Mouse (Mus musculus) forebrain, postnatal 0 days (tissue): ENCODE measurements at regions not wholly inside any gene's neighbourhood (a gene's known extent, or its start where the extent isn't known, plus 50 kb on each side); places are given as distances from the start of the nearest gene placed in this dataset.

Source experiments
- ATAC-seq: fragments of 200-750 bp; cut with Nextera tagmentation; 2 replicates; pipeline ENCODE4 v1.8.0; 2017; ENCODE audit warnings: mild to moderate bottlenecking, moderate library complexity
- DNase-seq: peaks from one replicate; pipeline ENCODE4 v3.0.0-alpha.2; 2015
- H3K27ac ChIP-seq: fragments of 300-500 bp; sonication (generic); 2 replicates; pipeline ENCODE4 v1.5.1; 2014; ENCODE audit warnings: low read depth, mild to moderate bottlenecking, antibody characterized with exemption, low read length, moderate library complexity, mixed read lengths
- H3K27me3 ChIP-seq: fragments of 300-500 bp; sonication (generic); 2 replicates; pipeline ENCODE4 v1.6.1; 2014; ENCODE audit warnings: mild to moderate bottlenecking, low read length, mixed read lengths; ENCODE audit not compliant: insufficient read depth
- H3K36me3 ChIP-seq: fragments of 300-500 bp; sonication (generic); 2 replicates; pipeline ENCODE4 v1.6.1; 2014; ENCODE audit warnings: mild to moderate bottlenecking, moderate library complexity; ENCODE audit not compliant: insufficient read depth
- H3K4me1 ChIP-seq: fragments of 300-500 bp; sonication (generic); 2 replicates; pipeline ENCODE4 v1.6.1; 2014; ENCODE audit warnings: antibody characterized with exemption; ENCODE audit not compliant: insufficient read depth
- H3K4me2 ChIP-seq: fragments of 300-500 bp; sonication (generic); 2 replicates; pipeline ENCODE4 v1.6.1; 2014; ENCODE audit warnings: low read depth, mild to moderate bottlenecking, moderate library complexity
- H3K4me3 ChIP-seq: fragments of 300-500 bp; sonication (generic); 2 replicates; pipeline ENCODE4 v1.5.1; 2014; ENCODE audit warnings: low read depth, low read length, mixed read lengths
- H3K9ac ChIP-seq: fragments of 300-500 bp; sonication (generic); 2 replicates; pipeline ENCODE4 v1.6.1; 2014; ENCODE audit warnings: mild to moderate bottlenecking
- H3K9me3 ChIP-seq: fragments of 300-500 bp; sonication (generic); 2 replicates; pipeline ENCODE4 v1.6.1; 2016; ENCODE audit warnings: low read length
- CTCF ChIP-seq: sonication (generic); IDR thresholded peaks from 2 replicates; pipeline ENCODE4 v1.5.1; 2016; ENCODE audit warnings: antibody characterized with exemption, control low read depth, low read depth
- WGBS: fragments of 180-500 bp; shearing (Covaris S2); extraction: QIAGEN DNeasy Blood & Tissue Kit; methylation state at CpG from one replicate; pipeline ENCODE4 v1.1.7; 2014; 5-methylcytosine and 5-hydroxymethylcytosine counted together

DNA sequence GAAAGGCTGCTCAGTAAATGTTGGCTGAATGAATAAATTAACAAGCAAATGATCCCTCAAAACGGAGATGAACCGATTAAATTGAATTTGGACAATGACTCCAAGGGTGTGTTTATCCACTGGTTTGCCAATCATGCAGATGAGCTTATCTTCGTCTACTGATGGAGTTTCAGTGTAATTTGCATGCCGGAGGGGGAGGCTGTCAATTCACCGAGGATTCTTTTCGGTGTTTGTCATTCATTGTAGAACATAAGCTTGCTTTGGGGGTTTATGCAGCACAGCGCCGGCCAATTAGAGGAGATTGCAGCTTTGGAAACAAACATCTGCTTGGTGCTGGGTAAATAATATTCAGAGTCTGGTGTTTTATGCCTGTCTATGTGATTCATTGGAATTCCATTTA lies 132.7 kb downstream of the Otoa start:
- H3K36me3 ChIP-seq, result no peaks in the 10 kb centered on the region
- DNase-seq (peak; percentile 49), ATAC-seq (peak; percentile 68; the same call in 1 of the 2 replicates)
- 19% methylated on average over 8 of the region's 8 CpGs for WGBS
- H3K4me2 ChIP-seq, result 0 out of 2 replicates have a peak overlapping the region, but pooled peaks have one; percentile 2
- TF ChIP-seq CTCF, result no peak
- H3K9me3 ChIP-seq, result no peaks in the 10 kb centered on the region
- H3K27me3 ChIP-seq, result no peaks in the 10 kb centered on the region
- H3K4me3 ChIP-seq, result no peak overlapping the region
- peaks cover 13% of the 10 kb centered on the region for H3K4me1 ChIP-seq
- H3K9ac ChIP-seq, result peak overlapping the region; percentile 18; the same call in 1 of the 2 replicates
- H3K27ac ChIP-seq, result no peak overlapping the region

DNA sequence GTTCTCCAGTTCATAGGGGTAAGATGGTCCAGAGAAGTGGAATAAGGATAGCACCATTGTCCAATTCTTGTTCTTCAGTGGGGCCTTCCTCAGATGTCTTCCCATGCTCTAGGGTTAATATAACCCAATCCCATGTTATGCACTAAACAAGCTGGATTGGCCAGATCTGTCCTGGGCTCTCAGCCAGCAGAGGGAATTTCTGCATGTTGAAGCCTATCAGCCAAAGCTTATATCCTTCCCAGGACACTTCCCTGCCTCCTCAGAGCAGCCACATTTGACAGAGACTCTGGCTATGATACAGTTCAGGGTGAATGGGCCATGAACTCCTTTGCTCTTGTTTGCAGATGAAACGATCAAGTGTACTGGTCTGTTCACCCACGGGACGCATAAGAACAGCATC lies 133.6 kb downstream of the Otoa start:
- no peak overlapping the region for H3K4me3 ChIP-seq
- H3K9me3 ChIP-seq, result no peaks in the 10 kb centered on the region
- H3K27ac ChIP-seq, result peak overlapping the region; percentile 21; the same call in 1 of the 2 replicates
- H3K27me3 ChIP-seq, result no peaks in the 10 kb centered on the region
- DNase-seq (peak; percentile 34), ATAC-seq (no peak)
- 84% methylated on average over 3 of the region's 3 CpGs for WGBS
- no peak for TF ChIP-seq CTCF
- H3K9ac ChIP-seq, result no peak overlapping the region
- peaks cover 13% of the 10 kb centered on the region for H3K4me1 ChIP-seq
- H3K36me3 ChIP-seq, result no peaks in the 10 kb centered on the region
- H3K4me2 ChIP-seq, result no peak overlapping the region

DNA sequence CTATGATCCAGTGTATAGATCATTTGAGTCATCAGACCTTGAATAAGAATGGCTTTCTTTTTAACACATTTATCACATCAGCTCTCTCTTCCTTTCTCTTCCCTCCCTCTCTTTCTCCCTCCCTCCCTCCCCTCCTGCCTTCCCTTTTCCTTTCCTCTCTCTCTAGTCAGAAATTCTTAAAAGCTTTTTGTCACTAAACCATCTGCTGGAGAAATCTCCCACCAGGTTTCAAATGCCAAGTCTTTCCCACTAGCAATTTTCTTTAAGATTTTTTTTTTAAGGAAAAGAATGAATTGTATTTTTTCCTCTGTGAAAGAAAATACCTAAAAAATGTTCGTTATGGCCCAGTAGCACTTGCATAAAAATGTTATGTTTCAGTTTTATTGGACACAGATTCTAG lies 134.3 kb downstream of the Otoa start:
- Histone ChIP-seq H3K4me2 (no peak overlapping the region), H3K36me3 (no peaks in the 10 kb centered on the region), H3K4me3 (no peak overlapping the region), H3K4me1 (peaks cover 13% of the 10 kb centered on the region), H3K27me3 (no peaks in the 10 kb centered on the region), H3K27ac (no peak overlapping the region), H3K9ac (no peak overlapping the region), H3K9me3 (no peaks in the 10 kb centered on the region)
- no peak for TF ChIP-seq CTCF
- WGBS, result 55% methylated on average over 1 of the region's 1 CpGs
- no peak; the same call in 1 of the 2 replicates for ATAC-seq
- peak; percentile 38 for DNase-seq

DNA sequence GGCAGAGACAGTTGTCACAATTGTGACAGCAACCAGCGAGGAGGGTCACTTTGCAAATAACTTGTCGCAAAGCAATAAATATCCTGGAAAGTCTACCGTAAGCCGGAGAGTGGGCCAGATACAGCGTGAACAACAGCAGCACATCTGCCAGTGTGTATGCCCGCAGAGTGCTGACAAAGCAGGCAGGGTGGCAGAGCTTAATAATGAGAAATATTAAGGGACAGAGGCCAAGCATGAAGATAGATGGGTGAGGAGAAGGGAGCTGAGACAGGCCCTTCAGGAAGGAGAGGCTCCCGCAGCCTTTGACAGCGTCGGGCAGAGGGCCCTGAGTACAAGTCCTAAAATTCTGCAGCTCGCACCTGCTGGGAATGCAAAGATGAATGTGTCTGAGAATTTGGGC lies 136.6 kb downstream of the Otoa start:
- Histone ChIP-seq H3K4me1 (peaks cover 18% of the 10 kb centered on the region), H3K27ac (no peak overlapping the region), H3K4me3 (no peak overlapping the region), H3K27me3 (no peaks in the 10 kb centered on the region), H3K9me3 (no peaks in the 10 kb centered on the region), H3K36me3 (no peaks in the 10 kb centered on the region), H3K9ac (no peak overlapping the region), H3K4me2 (no peak overlapping the region)
- ATAC-seq (no peak), DNase-seq (no peak)
- WGBS, result 79% methylated on average over 10 of the region's 10 CpGs
- no peak for TF ChIP-seq CTCF

DNA sequence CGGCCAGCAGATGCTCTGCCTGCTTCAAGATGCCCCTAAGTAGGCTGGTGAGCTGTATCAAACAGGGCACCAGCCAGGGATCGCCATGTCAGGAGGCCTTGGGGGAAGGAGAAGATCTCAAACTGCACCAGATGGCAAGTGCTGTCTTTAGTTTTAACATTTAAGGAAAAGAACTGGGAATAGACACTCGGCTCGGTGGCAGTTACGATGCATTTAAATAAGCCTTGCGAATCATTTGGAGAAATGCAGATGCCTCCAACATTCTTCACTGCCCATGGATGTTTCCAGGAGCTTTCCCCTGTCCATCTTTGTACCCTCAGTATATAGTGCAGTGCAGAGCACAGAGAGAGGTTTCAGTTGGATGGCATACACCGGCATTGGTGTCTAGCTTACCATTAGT lies 139.7 kb downstream of the Otoa start:
- no peak for TF ChIP-seq CTCF
- Histone ChIP-seq H3K27ac (no peak overlapping the region), H3K4me1 (peaks cover 4% of the 10 kb centered on the region; the same call in 1 of the 2 replicates), H3K4me3 (no peak overlapping the region), H3K9me3 (no peaks in the 10 kb centered on the region), H3K27me3 (no peaks in the 10 kb centered on the region), H3K9ac (no peak overlapping the region), H3K4me2 (no peak overlapping the region), H3K36me3 (no peaks in the 10 kb centered on the region)
- ATAC-seq (no peak), DNase-seq (no peak)
- 72% methylated on average over 7 of the region's 7 CpGs for WGBS

DNA sequence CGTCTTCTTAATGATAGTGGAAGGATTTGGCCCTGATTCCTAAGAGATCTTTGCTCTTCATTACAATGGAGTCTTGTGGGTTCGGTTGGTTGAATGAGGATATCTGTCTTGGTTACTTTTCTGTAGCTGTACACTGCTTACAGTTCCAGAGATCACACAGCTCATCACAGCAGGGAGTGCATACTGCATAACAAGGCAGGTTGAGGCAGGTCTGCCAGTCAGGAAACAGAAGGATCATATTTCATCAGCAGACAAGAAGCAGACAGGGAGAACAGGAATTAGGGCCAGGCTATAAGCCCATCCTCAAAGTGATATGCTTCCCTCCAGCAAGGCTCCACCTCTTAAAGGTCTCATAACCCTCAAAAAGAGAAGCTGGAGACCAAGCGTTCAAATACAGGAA lies 150.4 kb downstream of the Otoa start:
- H3K27me3 ChIP-seq, result no peaks in the 10 kb centered on the region
- TF ChIP-seq CTCF, result no peak
- ATAC-seq (no peak), DNase-seq (no peak)
- WGBS, result 65% methylated on average over 3 of the region's 3 CpGs
- no peak overlapping the region for H3K9ac ChIP-seq
- H3K27ac ChIP-seq, result no peak overlapping the region
- no peak overlapping the region for H3K4me2 ChIP-seq
- H3K36me3 ChIP-seq, result no peaks in the 10 kb centered on the region
- H3K9me3 ChIP-seq, result no peaks in the 10 kb centered on the region
- H3K4me3 ChIP-seq, result no peak overlapping the region
- H3K4me1 ChIP-seq, result no peaks in the 10 kb centered on the region

DNA sequence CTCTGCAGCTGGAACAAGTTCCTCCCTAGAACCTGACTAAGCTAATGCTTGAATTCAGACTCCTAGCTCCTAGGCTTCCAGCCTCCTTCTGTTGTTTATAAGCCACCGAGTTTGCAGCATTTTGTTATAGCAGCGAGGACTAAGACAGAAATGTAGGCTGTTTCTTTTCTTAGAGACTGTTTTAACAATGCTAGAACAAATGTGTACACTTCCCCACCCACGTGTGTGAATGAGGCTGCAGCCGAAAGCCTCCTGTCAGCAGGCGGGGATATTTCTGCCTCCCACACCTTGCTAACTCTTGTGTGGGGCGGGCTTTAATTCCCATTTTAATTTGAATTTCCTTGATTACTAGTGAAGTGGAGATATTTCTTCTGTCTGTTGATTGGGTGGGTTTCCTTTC lies 153.4 kb downstream of the Otoa start:
- no peaks in the 10 kb centered on the region for H3K27me3 ChIP-seq
- no peaks in the 10 kb centered on the region for H3K36me3 ChIP-seq
- no peak overlapping the region for H3K4me3 ChIP-seq
- no peak overlapping the region for H3K9ac ChIP-seq
- H3K4me2 ChIP-seq, result no peak overlapping the region
- 77% methylated on average over 6 of the region's 6 CpGs for WGBS
- no peak for ATAC-seq
- H3K4me1 ChIP-seq, result no peaks in the 10 kb centered on the region
- no peak for DNase-seq
- no peaks in the 10 kb centered on the region for H3K9me3 ChIP-seq
- no peak for TF ChIP-seq CTCF
- no peak overlapping the region for H3K27ac ChIP-seq

DNA sequence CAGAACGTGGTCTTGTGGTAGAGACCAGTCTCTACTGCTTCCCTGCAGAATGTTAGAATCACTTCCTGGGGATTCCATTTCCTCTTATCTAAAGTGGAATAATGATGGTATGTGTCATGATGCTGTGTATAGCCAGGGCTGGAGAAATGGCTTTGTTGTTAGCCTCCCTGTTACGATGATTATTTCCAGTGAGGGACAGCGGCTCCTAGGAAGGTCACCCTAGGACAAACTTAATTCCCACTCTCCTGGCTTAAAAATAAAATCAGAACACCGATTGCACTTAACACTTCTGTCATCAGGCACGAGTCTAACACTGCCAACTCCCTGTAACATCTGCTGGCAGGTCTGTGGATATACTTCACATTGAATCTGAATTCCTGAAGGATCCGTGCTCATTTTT lies 151.9 kb upstream of the Hs3st2 start:
- ATAC-seq, result no peak
- H3K9me3 ChIP-seq, result no peaks in the 10 kb centered on the region
- no peak overlapping the region for H3K27ac ChIP-seq
- no peak overlapping the region for H3K9ac ChIP-seq
- H3K36me3 ChIP-seq, result no peaks in the 10 kb centered on the region
- H3K4me3 ChIP-seq, result no peak overlapping the region
- WGBS, result 85% methylated on average over 6 of the region's 6 CpGs
- no peaks in the 10 kb centered on the region for H3K4me1 ChIP-seq
- no peak overlapping the region for H3K4me2 ChIP-seq
- DNase-seq, result no peak
- TF ChIP-seq CTCF, result no peak
- H3K27me3 ChIP-seq, result no peaks in the 10 kb centered on the region
